Comparison of ENCODE assay signal across 12 mouse cellular contexts in the genomic region with DNA sequence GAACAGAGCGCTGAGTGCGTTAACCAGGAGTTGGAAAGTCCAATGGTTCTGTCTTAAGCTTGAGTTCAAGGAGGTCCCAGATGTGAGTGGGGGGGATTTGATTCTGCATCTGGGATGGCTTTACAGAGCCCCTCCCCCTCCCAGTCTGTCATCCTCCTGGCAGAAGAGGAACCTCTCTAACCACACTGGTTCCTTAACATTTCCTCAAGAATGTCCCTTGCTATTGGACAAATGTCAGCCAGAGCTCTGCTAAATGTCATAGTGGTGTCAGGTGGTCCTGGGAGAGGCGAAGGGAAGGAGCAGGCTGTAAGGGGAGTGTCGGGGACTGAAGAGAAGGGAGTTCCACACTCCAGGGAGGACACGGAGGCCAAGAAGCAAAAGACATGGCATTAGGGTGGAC. TPM values are rescaled to one million over a fixed set of nuclear protein-coding genes. Genes with fewer than 3 reads are reported as not detected.
DNase-seq lines count a peak whose midpoint lies in the region; ATAC-seq and TF ChIP-seq lines count a peak whose summit lies in the region.
"Had no signal": no experiment of that assay in that cellular context is flagged by ENCODE, and none has a peak within 500 bp of the region (broad histone marks: within the 10 kb centered on the region; RNA-seq: fewer than 3 reads in every experiment).

No protein-coding gene starts in this region.

- H3K27me3 ChIP-seq in lung, embryonic 15.5 days = no peaks in the 10 kb centered on the region
- peaks cover 52% of the 10 kb centered on the region for H3K27me3 ChIP-seq in limb, embryonic 10.5 days (ENCODE audit: low read depth, poor library complexity, severe bottlenecking)
- no peaks in the 10 kb centered on the region for H3K27me3 ChIP-seq in small intestine, adult 2 months (ENCODE audit: control insufficient read depth, insufficient read depth, low read length)
- H3K27me3 ChIP-seq in midbrain, embryonic 10.5 days (ENCODE audit: low read depth, poor library complexity, severe bottlenecking) = peaks cover 38% of the 10 kb centered on the region

- no peak overlapping the region for H3K9ac ChIP-seq in lung, embryonic 15.5 days

- 0 out of 2 replicates have a peak overlapping the region, but pooled peaks have one; percentile 6 for H3K4me3 ChIP-seq in lung, embryonic 15.5 days
- no peak overlapping the region for H3K4me3 ChIP-seq in limb, embryonic 10.5 days
- H3K4me3 ChIP-seq in small intestine, adult 2 months (ENCODE audit: low read depth, low read length) = peak overlapping the region; percentile 33
- H3K4me3 ChIP-seq in midbrain, embryonic 10.5 days = no peak overlapping the region

- 63% methylated on average over 5 of the region's 5 CpGs for WGBS in lung, embryonic 15.5 days
- 54% methylated on average over 5 of the region's 5 CpGs for WGBS in limb, embryonic 10.5 days
- 79% methylated on average over 5 of the region's 5 CpGs for WGBS in small intestine, adult 2 months
- 75% methylated on average over 5 of the region's 5 CpGs for WGBS in midbrain, embryonic 10.5 days

- intact Hi-C loops in heart, postnatal 14 days (cut with DNase I) = no loop called here

- no peak for ATAC-seq in lung, embryonic 15.5 days (ENCODE audit: borderline replicate concordance, extremely low read depth, low FRiP score, low TSS enrichment)
- ATAC-seq: hindbrain, embryonic 16.5 days had no signal

- TF ChIP-seq POLR2A in small intestine, adult 2 months (IDR thresholded peaks at IDR 0.05; ENCODE audit: low read depth, low read length) = no peak

- H3K4me1 ChIP-seq in lung, embryonic 15.5 days = peaks cover 9% of the 10 kb centered on the region
- peaks cover 29% of the 10 kb centered on the region for H3K4me1 ChIP-seq in limb, embryonic 10.5 days
- peaks cover 8% of the 10 kb centered on the region for H3K4me1 ChIP-seq in small intestine, adult 2 months (ENCODE audit: control insufficient read depth, insufficient read depth, insufficient read length, low read length)
- peaks cover 16% of the 10 kb centered on the region for H3K4me1 ChIP-seq in midbrain, embryonic 10.5 days

- DNase-seq in heart, adult 11 months = peak; percentile 95
- no peak for DNase-seq in heart, postnatal 14 days
- no peak for DNase-seq in lung, postnatal 25 days (ENCODE audit: low spot score)
- DNase-seq in limb, embryonic 10.5 days (ENCODE audit: low spot score) = no peak
- DNase-seq in layer of hippocampus, adult 11-12 months (ENCODE audit: low spot score) = no peak
- DNase-seq in midbrain, embryonic 10.5 days (ENCODE audit: low spot score) = no peak
- DNase-seq: cerebellum, adult 8-10 months; spleen, adult 18-20 months had no signal

- TF ChIP-seq CTCF in small intestine, adult 2 months (IDR thresholded peaks at IDR 0.05; ENCODE audit: extremely low read depth, insufficient read length, insufficient replicate concordance, low read depth, low read length) = no peak

- no peaks in the 10 kb centered on the region for H3K36me3 ChIP-seq in lung, embryonic 15.5 days
- H3K36me3 ChIP-seq in limb, embryonic 10.5 days = no peaks in the 10 kb centered on the region
- no peaks in the 10 kb centered on the region for H3K36me3 ChIP-seq in small intestine, adult 2 months (ENCODE audit: control insufficient read depth, insufficient read depth, low read length)
- H3K36me3 ChIP-seq in midbrain, embryonic 10.5 days = no peaks in the 10 kb centered on the region

- peak overlapping the region; percentile 68 for H3K27ac ChIP-seq in lung, embryonic 15.5 days
- H3K27ac ChIP-seq in limb, embryonic 10.5 days = peak overlapping the region; percentile 78; the same call in 1 of the 2 replicates
- H3K27ac ChIP-seq in small intestine, adult 2 months (ENCODE audit: insufficient read depth, low read depth, low read length) = peak overlapping the region; percentile 54
- no peak overlapping the region for H3K27ac ChIP-seq in midbrain, embryonic 10.5 days (replicated peaks)

- H3K4me2 ChIP-seq in lung, embryonic 15.5 days = peak overlapping the region; percentile 38

- no peaks in the 10 kb centered on the region for H3K9me3 ChIP-seq in lung, embryonic 15.5 days
- no peaks in the 10 kb centered on the region for H3K9me3 ChIP-seq in limb, embryonic 10.5 days (replicated peaks)
- no peaks in the 10 kb centered on the region for H3K9me3 ChIP-seq in midbrain, embryonic 10.5 days (replicated peaks)

RNA-seq across cellular contexts. Expression of a gene that starts 0.7 kb away (rescaled TPM):
- 10 to 100 TPM; 20.7 to 21.0 TPM for total RNA-seq in heart, postnatal 14 days (2021)
- 11.4 and 19.7 TPM in 2 replicates for polyA plus RNA-seq in lung, embryonic 15.5 days (2015; fragmentation: Nextera tagmentation; extraction: Ambion mirVana)
- polyA plus RNA-seq in limb, embryonic 10.5 days (2016; fragmentation: Nextera tagmentation; extraction: Ambion mirVana) = 4.0 and 4.4 TPM in 2 replicates
- polyA plus RNA-seq in small intestine, adult 2 months (2012; rRNA removed) = 34.0 and 73.5 TPM in 2 replicates
- polyA plus RNA-seq in midbrain, embryonic 10.5 days (2016; fragmentation: Nextera tagmentation; extraction: Ambion mirVana) = 3.5 and 3.6 TPM in 2 replicates

RNA-seq across cellular contexts. Expression of a gene that starts 5.9 kb away (rescaled TPM):
- 10 to 100 TPM; 18.3 to 20.0 TPM for total RNA-seq in heart, postnatal 14 days (2021)
- 18.9 and 20.9 TPM in 2 replicates for polyA plus RNA-seq in lung, embryonic 15.5 days (2015; fragmentation: Nextera tagmentation; extraction: Ambion mirVana)
- 8.9 and 9.3 TPM in 2 replicates for polyA plus RNA-seq in limb, embryonic 10.5 days (2016; fragmentation: Nextera tagmentation; extraction: Ambion mirVana)
- 2.1 and 4.7 TPM in 2 replicates for polyA plus RNA-seq in small intestine, adult 2 months (2012; rRNA removed)
- polyA plus RNA-seq in midbrain, embryonic 10.5 days (2016; fragmentation: Nextera tagmentation; extraction: Ambion mirVana) = 4.4 and 6.1 TPM in 2 replicates

RNA-seq across cellular contexts. Expression of a gene that starts 18.7 kb away (rescaled TPM):
- total RNA-seq in heart, postnatal 14 days (2021) = 100 to 1,000 TPM; 172 to 179 TPM
- 0.32 and 0.84 TPM in 2 replicates for polyA plus RNA-seq in lung, embryonic 15.5 days (2015; fragmentation: Nextera tagmentation; extraction: Ambion mirVana)
- not detected in 2 replicates for polyA plus RNA-seq in limb, embryonic 10.5 days (2016; fragmentation: Nextera tagmentation; extraction: Ambion mirVana)
- 236 and 278 TPM in 2 replicates for polyA plus RNA-seq in small intestine, adult 2 months (2012; rRNA removed)
- 0.30 TPM in 1 of 2 replicates, not detected in the other for polyA plus RNA-seq in midbrain, embryonic 10.5 days (2016; fragmentation: Nextera tagmentation; extraction: Ambion mirVana)
- polyA plus RNA-seq: activated CD4-positive, CD25-positive, alpha-beta regulatory T cell, adult 4 months; hindbrain, embryonic 16.5 days had no signal

Comparison
In these comparisons a context has a peak if more than half of its experiments do, and no peak if none do; other contexts are left out.
1. H3K4me3 ChIP-seq: peak in lung, embryonic 15.5 days (single experiment) and small intestine, adult 2 months (single experiment); none in limb, embryonic 10.5 days (single experiment) and midbrain, embryonic 10.5 days (single experiment).
2. RNA of a gene that starts 18.7 kb away (polyA plus RNA-seq): 236 to 278 TPM in small intestine, adult 2 months; 0.32 to 0.84 TPM in lung, embryonic 15.5 days, 0.30 TPM in midbrain, embryonic 10.5 days and not detected in limb, embryonic 10.5 days; every median in the first group is over 100 times any median in the second.